Mouse (Mus musculus) skeletal muscle tissue, adult 2 months (tissue): ENCODE results near the gene Pbxip1.
"Not testable (repeated sequence)": the region's sequence is repeated elsewhere in the genome, so short reads cannot be mapped to it uniquely, and the experiment has no call there.

Experiments
- DNase-seq: peaks from one replicate; pipeline ENCODE4 v3.0.0-alpha.2; 2012; ENCODE audit warnings: low read depth, low spot score

The Pbxip1 gene

DNA sequence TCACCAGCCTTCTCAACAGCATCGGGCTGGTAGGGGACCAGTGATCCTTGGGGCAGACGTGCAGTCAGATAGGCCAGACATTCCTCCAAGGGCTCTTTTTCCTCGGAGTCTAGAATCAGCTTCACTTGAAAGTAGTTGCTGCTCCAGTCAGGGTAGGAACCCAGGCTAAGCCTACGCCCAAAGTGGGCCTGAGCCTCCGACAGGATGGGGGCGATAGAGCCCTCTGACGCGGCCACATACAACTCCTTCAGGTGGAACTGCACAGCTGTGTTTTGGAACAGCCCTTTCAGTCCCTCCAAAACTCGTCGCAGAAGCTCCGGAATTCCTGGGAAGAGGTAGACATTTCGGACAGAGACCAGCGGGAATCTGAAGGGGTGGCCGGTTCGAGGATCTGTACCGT is 28.1 kb upstream of the Pbxip1 start:
- no peak for DNase-seq

DNA sequence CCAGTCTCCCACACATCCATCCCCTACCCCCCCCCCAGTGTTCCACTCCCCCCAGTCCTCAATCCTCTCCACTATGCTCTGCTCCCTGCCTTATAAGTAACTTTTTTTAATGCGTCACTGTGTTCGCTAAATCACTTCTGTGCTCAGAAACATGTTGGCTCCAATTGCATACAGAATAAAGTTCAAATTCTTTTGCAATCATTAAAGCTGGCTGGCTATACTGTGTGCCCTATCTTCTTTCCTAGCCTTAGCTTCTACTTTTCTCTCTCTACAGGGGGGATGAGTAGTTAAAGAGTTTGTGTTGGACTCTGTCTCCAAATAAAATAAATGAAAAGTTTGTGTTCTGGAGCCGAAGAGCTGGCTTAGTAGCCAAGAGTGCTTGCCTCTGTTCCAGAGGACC is 26.8 kb upstream of the Pbxip1 start:
- no peak for DNase-seq

DNA sequence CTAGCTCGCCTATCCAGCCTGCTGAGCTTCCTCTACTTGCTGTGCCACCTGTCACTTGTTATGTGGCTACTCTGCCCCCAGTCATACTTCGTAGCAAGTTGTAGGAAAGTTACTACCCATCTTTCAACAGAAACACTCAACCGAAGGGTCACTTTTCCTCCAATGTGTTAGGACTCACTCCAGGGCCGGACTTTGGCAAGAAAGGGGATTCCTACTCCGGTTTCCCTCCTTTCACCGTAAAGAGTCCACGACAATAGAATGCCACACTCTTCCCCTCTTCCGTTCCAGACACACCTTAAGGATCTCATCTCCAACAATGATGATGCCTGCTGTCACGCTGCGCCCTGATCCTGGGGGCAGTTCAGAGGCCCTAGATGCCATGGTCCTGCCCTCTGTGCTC is 25.6 kb upstream of the Pbxip1 start:
- no peak for DNase-seq

DNA sequence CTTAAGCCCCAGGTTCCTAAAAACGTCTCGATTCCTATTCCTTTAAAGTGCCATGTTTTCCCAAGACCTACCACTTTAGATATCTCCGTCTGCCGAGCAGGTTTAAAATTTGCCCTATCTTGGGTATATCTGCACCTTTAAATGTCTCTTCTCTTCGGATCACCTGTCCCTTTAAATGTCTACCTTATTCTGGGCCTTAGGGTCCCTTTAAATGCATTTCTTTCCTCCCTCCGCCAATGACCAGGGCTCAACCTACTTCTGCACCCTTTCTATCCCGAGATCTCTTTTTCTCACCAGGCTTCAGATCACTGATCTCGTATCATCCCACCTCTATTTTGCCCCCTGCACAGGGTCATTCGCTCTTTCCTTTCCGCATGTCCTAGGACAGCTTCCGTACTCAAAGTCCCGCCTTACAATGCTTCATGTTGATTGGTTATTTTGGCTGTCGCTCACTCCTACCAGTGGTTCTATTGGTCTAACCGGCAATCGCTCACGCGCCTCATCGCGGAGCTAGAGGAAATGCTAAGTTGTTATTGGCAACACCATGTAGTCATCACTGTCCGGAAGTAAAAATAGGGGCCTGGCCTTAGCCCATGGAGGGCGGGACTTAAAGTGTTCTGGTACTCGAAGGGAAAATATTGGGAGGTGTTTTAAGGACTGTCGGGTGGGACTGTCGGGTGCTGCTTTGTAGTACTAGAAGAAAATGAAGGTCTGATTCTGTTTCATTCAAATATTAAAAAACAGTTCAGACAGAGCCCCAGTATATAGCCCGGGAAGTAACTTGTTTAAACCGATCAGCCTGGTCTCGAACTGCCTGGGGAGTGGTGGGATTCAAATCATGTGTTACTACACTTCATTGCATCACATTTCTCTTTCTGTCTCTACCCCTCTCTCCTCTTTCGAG is 24.8 kb upstream of the Pbxip1 start, which contains the start of gene Flad1:
Gene Flad1 (minus strand): TSS at position 381 of the 904 bp plus-strand sequence.
- DNase-seq: peak; percentile 100

DNA sequence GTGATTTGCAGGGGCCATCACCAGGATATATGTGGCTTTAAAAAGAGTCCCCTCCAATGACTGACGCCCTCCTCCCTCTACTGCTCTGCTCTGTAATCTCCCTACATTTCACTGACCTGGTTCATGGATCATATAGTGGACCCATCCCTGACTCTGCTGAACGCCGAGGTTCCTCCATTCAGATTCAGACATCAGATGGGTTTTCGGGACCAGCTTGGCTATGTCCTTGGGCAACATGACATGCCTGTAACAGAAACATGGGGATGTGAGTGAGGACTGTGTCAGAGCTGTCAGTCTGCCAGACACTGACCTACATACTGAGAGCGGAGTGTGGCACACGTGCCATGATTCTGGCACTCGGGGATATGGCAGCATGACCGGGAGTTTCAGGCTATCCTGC is 20.3 kb upstream of the Pbxip1 start:
- no peak for DNase-seq

DNA sequence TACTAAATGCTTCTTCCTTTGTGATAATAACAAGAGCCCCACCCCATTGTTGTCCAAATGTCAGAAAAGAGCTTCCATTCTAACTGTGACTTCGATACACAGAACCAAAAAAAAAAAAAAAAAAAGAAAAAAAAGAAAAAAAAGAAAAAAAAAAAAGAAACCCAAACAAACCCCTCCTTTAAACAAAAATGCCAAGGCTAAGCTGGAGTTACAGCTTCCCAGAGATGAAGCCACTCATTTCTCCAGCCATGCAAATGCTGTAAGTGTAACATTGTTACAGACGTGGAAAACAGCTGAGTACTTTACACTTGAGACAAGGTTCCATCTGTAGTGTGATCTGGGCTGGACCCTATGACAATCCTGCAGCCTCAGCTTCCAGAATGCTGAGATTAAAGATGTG is 19.4 kb upstream of the Pbxip1 start:
- no peak for DNase-seq

DNA sequence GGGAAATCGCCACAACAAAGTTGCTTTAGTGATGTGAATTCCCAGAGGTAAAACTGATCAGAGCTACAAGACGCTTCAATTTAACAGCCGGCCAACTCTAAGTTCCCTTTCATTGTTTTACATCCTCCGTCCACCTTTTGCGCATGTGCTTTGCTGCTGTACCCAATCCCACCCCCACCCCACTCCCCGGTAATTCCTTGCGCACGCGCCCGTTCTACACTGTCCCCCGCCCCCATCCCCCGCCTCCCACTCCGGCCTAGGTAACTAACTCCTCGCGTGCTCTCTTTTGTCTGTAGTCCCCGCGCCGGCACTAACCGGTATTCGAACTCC is 18.7 kb upstream of the Pbxip1 start:
- no peak for DNase-seq

DNA sequence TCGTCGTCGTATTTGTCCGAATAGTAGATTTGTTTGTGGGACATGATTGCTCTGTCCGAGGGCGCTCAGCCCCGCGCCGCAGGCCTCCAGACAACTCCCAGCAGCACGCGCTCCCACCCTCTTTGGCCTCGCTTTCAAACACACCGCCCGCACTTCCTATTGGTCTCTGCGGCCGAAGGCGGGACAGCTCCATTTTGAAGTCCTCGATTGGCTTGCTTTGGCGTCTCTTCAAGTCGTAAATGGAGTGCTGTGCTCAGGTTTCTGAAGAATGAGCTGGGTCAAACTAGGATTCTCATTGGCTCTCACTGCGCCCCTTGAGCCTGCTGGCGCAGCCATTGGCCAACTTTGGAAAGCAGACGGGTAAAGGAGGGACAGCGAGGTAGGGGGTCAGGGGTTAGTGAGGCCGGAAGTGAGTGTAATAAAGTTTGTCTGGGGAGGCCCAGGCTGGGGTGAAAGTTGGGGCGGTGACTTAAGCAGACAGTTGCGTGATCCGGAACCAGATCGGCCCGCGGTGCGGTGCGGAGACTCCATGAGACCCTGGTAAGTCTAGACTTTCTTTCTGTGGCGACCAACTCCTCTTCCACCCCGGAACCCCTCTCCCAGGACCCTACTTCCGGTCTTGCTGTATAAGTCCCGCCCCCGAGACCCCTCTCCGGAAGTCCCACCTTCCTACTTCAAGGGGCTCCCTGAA is 18.2 kb upstream of the Pbxip1 start, which contains the start of the genes Cks1b and Shc1:
Gene Cks1b (minus strand): TSS at position 214 of the 691 bp plus-strand sequence.
Gene Shc1 (plus strand): TSS at position 274 of the 691 bp plus-strand sequence.
- peak; percentile 99 for DNase-seq

DNA sequence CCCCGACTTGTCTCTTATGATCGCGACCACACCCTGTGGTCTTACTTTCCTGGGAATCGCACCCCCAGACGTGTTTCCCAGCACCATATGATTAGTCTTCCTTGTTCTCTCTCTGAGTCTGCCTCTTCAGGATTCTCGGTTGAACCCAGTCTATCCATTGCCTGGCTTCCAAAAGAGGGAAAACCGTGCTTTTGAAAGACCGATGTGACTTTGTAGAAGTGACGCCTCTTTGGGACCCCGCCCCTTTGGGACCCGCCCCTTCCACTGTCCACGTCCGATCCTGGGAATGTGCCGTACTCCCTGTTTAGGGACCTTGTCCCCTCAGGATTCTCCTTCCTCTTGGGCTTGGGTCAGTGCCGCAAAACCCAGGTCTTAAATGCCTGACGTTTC is 17.6 kb upstream of the Pbxip1 start:
- peak; percentile 64 for DNase-seq

DNA sequence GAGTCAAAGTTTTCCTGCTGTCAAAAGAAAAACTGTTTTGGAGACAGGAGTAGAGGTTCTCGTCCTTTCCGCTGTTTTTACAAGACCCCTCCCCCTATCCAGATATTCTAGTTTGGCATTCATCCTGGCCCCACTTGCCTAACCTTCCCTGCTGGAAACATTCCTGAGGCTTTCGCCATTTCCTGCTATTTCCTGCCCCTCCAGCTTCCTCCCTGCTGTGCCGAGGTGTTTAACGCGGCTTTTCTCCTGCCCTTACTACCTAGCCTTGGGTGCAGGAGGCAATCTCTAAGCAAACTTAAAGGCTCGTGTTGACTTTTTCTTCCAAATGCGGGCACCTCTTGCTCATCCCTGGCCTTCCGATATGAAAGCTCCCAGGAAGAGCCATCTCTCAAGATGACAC is 16.9 kb upstream of the Pbxip1 start:
- DNase-seq: no peak

DNA sequence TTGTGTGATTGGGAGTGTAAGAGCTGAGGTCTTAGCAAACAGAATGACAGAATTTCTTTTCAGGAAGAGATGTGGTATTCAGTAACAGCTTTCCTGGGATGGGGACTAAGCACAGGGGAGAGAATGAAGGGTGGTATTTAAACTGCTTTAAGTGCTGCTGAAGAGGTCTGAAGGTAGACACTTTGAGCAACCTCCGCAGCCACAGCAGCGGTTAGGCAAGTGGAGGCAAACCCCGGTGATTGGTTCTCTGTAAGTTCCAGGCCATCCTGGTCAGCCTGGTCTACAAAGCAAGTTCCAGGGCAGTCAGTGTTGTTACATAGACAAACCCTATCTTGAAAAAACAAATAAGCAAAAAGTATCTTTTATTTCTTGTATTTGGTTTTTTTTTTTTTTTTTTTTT is 16.5 kb upstream of the Pbxip1 start:
- DNase-seq: no peak

DNA sequence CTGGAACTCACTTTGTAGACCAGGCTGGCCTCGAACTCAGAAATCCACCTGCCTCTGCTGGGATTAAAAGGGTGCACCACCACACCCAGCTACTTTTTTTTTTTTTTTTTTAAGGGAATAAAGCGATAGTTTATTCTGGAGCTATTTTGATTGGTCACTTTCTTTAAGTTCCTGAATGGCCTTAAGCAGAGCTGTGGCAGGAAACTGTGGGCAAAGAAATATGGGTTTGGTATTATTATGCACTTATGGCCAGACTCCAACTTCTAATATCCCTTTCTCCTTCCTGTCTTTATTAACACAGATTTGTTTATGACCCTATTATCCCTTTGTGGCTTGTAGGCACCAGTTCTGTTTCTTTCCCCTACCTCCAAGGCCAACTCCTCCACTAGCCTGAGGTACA is 16.1 kb upstream of the Pbxip1 start:
- no peak for DNase-seq

DNA sequence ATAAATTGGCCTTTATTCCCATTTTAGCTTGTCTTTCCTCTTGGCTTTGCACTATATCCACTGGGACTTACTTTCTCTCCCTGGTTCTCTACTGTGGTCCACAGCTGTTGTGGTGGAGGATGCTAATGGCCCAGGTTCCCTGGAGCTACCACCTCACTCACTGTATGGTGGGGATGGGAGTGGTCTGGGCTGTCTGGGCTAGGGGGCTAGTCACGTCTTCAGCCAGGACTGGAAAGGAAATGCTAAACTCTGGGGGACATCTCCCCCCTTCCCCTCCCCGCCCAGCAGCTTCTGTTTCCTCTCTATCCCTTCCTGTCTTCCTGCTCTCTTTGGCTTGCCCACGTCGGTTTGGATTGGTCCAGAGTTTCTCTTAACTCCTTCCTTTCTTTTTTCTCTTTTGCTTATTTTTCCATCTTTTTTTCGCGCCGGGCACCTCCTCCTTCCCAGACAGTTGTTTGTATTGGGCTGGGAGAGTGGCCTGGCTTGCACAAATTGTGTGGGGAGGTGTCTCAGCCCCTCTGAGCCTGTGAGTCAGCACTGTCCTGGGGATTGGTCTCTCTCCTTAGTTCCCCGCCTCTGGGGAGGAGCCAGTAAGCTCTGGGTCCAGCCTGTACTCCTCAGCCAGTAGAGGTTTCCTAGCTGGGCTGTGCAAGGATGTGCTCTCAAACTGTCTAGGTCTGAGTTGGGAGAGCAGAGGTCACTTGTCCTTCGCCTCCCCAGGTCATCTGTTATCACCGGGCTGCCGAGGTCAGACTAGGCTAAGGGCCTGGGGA is 15.3 kb upstream of the Pbxip1 start:
- peak; percentile 89 for DNase-seq

DNA sequence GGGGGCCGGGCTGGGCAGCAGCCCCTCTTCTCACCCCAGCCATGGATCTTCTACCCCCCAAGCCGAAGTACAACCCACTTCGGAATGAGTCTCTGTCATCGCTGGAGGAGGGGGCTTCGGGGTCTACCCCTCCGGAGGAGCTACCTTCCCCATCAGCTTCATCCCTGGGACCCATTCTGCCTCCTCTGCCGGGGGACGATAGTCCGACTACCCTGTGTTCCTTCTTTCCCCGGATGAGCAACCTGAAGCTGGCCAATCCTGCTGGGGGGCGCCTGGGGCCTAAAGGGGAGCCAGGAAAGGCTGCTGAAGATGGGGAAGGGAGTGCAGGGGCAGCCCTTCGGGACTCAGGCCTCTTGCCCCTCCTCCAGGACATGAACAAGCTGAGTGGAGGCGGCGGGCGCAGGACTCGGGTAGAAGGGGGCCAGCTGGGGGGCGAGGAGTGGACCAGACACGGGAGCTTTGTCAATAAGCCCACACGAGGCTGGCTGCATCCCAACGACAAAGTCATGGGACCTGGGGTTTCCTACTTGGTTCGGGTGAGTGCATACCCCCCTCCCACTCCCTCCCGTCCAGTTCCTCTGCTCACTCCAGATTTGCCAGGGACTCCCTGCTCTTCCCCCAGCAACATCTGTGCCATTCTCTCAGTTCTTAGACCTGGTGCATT is 14.6 kb upstream of the Pbxip1 start:
- DNase-seq: no peak

DNA sequence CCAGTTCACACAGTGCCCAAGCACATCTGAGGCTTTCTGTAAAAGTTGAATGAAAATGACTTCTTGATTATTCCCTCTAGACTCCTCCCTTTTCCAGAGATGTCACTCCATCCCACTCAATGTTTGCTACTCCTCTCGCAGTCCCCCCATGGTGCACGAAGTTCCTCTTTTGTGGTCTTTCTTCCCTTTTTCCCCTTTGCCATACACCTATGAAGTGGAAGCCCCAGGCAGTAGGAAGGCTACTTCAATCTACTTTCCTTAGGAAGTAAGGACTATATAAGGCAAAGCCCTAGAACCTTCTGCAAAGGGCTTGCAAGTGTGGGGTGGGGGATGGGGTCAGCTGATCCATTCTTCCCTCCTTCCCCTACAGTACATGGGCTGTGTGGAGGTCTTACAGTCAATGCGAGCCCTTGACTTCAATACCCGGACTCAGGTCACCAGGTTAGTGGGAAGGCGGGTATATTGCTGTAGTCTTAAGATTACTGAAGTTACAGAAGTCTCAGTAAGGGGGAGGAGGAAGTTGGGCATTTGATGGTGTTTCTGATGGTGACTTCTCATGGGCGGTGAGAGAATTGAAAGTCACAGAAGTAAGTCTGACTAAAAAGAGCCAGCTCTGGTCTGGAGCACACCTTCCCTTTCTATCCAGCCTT is 13.8 kb upstream of the Pbxip1 start:
- no peak for DNase-seq

DNA sequence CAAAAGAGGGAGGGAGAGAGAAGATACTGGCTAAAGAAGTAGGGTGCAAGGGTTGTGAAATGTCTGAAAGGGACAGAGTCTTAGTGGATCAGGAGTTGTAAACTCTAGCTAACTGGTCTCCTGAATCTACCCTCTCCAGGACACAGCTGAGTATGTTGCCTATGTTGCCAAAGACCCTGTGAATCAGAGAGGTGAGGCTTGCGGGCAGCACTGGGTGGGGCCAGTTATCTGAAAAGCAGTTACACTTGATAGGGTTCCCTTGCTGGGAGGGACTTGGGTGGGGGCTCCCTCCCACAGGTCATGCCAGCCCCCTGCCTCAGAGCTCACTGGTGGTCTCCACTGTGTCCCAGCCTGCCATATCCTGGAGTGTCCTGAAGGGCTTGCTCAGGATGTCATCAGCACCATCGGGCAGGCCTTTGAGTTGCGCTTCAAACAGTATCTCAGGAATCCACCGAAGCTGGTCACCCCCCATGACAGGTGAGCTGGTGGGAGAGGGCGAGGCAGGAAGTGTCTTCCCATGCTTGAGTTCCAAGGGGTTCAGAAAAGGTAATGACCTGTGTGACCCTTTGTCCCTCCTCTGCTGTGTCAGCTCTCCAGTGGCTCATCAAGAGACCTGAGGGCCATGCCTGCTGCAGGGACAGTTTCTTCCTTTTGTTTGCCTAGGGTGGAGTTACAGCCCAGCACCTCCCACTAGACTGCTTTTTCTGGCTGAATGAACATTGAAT is 11.9 kb upstream of the Pbxip1 start:
- DNase-seq: no peak

DNA sequence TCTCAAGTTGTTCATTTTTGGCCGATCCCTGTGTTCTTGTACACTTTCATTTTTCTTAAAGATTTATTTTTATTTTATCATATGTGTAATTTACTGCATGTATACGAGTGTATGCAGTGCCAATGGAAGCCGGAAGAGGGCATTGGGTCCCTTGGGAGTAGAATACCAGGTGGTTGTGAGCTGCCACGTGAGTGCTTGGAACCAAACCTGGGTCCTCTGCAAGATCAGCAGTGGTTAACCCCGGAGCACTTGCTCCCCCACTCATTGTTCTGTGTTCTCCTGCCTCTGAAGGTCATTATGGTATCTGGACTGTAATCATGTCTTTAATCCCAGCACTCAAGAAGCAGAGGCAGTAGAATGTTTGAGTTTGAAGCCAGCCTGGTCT is 11.4 kb upstream of the Pbxip1 start:
- no peak for DNase-seq

DNA sequence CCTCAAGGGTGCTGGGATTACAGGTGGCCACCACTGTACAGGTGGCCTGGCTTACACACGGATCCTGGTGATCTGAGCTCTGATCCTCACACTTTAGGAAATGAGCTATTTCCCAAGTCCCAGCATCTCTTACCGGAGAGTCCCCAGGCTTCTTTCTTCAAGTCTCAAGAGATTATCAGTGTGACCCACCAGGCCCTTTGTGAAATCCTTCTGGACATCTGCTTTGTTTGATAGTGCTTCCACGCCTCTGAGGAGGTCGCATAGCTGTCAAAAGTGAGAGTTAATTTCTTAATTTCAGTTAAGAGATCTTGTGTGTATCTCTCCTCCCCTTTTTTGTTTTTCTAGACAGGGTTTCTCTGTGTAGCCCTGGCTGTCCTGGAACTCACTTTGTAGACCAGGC is 10.6 kb upstream of the Pbxip1 start:
- no peak for DNase-seq

DNA sequence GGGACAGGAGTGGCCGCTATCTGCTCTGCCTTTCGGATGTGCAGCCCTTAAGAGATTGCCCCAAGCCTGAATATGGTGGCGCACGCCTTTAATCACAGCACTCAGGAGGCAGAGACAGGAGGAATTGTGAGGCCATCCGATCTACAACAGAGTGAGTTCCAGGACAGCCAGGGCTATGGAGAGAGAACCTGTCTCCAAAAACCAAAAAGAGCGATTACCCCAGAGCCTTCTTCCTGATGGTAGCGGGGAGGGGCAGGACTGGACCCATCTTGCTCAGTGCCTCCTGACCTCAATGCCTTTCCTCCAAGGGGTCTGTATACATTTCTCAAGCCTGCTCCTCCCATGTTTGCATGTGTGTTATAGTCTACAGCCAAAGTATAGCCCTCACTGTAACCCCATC is 7.5 kb upstream of the Pbxip1 start:
- DNase-seq: not testable (repeated sequence)
